Mouse (Mus musculus): Measurements from ENCODE around the gene Vrk3. TPM values are rescaled to one million over a fixed set of nuclear protein-coding genes. Genes with fewer than 3 reads are reported as not detected.

Vrk3 gene
- polyA plus RNA-seq, 1 experiment = 93.7 TPM

GRCm38 (mm10) chr7:44708574-44708973 is 39.6 kb upstream of the Vrk3 start, which contains the start of gene Izumo2:
Gene Izumo2 (plus strand): TSS chr7:44708742.
- Histone ChIP-seq H3K4me1 (ENCODE audit: control insufficient read depth, insufficient read depth, low read length) (no peaks in the 10 kb centered on the region), H3K27ac (ENCODE audit: insufficient read depth, low read depth, low read length) (no peak within 1 kb of the TSS), H3K27me3 (replicated peaks; ENCODE audit: control insufficient read depth, insufficient read depth, low read length) (no peaks in the 10 kb centered on the region), H3K36me3 (ENCODE audit: control insufficient read depth, insufficient read depth, low read length) (no peaks in the 10 kb centered on the region), H3K4me3 (ENCODE audit: insufficient read depth, low read depth, low read length) (no peak within 1 kb of the TSS)
- TF ChIP-seq POLR2A (IDR thresholded peaks at IDR 0.05; ENCODE audit: low read depth, low read length) (no peak), CTCF (conservative IDR thresholded peaks at IDR 0.05; ENCODE audit: insufficient read depth, insufficient read length, low read depth, low read length) (no peak)
- WGBS = 77% methylated on average over 14 of the region's 14 CpGs
- DNase-seq = no peak

- TF ChIP-seq POLR2A (IDR thresholded peaks at IDR 0.05; ENCODE audit: low read depth, low read length) (no peak), CTCF (conservative IDR thresholded peaks at IDR 0.05; ENCODE audit: insufficient read depth, insufficient read length, low read depth, low read length) (no peak)
- no peak overlapping the region for H3K27ac ChIP-seq (ENCODE audit: insufficient read depth, low read depth, low read length)
- no peaks in the 10 kb centered on the region for H3K4me1 ChIP-seq (ENCODE audit: control insufficient read depth, insufficient read depth, low read length)
- DNase-seq = no peak
- WGBS = 77% methylated on average over 5 of the region's 5 CpGs
- H3K4me3 ChIP-seq (ENCODE audit: insufficient read depth, low read depth, low read length) = no peak overlapping the region
- H3K36me3 ChIP-seq (ENCODE audit: control insufficient read depth, insufficient read depth, low read length) = no peaks in the 10 kb centered on the region
- H3K27me3 ChIP-seq (replicated peaks; ENCODE audit: control insufficient read depth, insufficient read depth, low read length) = no peaks in the 10 kb centered on the region
Measured at GRCm38 (mm10) chr7:44709881-44710280, 38.3 kb upstream of the Vrk3 start.

- H3K27ac ChIP-seq (ENCODE audit: insufficient read depth, low read depth, low read length) = no peak overlapping the region
- no peaks in the 10 kb centered on the region for H3K27me3 ChIP-seq (replicated peaks; ENCODE audit: control insufficient read depth, insufficient read depth, low read length)
- no peak for TF ChIP-seq POLR2A (IDR thresholded peaks at IDR 0.05; ENCODE audit: low read depth, low read length)
- TF ChIP-seq CTCF (conservative IDR thresholded peaks at IDR 0.05; ENCODE audit: insufficient read depth, insufficient read length, low read depth, low read length) = no peak
- 76% methylated on average over 5 of the region's 5 CpGs for WGBS
- DNase-seq = no peak
- H3K4me1 ChIP-seq (ENCODE audit: control insufficient read depth, insufficient read depth, low read length) = no peaks in the 10 kb centered on the region
- no peaks in the 10 kb centered on the region for H3K36me3 ChIP-seq (ENCODE audit: control insufficient read depth, insufficient read depth, low read length)
- no peak overlapping the region for H3K4me3 ChIP-seq (ENCODE audit: insufficient read depth, low read depth, low read length)
Measured at GRCm38 (mm10) chr7:44722058-44722457, 26.2 kb upstream of the Vrk3 start.

GRCm38 (mm10) chr7:44724316-44724715 is 23.9 kb upstream of the Vrk3 start:
- WGBS = 15% methylated on average over 7 of the region's 7 CpGs

GRCm38 (mm10) chr7:44726343-44726742 is 21.9 kb upstream of the Vrk3 start:
- Histone ChIP-seq H3K27ac (ENCODE audit: insufficient read depth, low read depth, low read length) (no peak overlapping the region), H3K27me3 (replicated peaks; ENCODE audit: control insufficient read depth, insufficient read depth, low read length) (no peaks in the 10 kb centered on the region), H3K4me1 (ENCODE audit: control insufficient read depth, insufficient read depth, low read length) (no peaks in the 10 kb centered on the region), H3K4me3 (ENCODE audit: insufficient read depth, low read depth, low read length) (no peak overlapping the region), H3K36me3 (ENCODE audit: control insufficient read depth, insufficient read depth, low read length) (no peaks in the 10 kb centered on the region)
- DNase-seq = no peak
- TF ChIP-seq POLR2A (IDR thresholded peaks at IDR 0.05; ENCODE audit: low read depth, low read length) = no peak
- no peak for TF ChIP-seq CTCF (conservative IDR thresholded peaks at IDR 0.05; ENCODE audit: insufficient read depth, insufficient read length, low read depth, low read length)
- WGBS = 57% methylated on average over 6 of the region's 6 CpGs

More at GRCm38 (mm10) chr7:44724316-44724715, 23.9 kb upstream of the Vrk3 start:
- Histone ChIP-seq H3K27ac (ENCODE audit: insufficient read depth, low read depth, low read length) (no peak overlapping the region), H3K4me3 (ENCODE audit: insufficient read depth, low read depth, low read length) (no peak overlapping the region), H3K36me3 (ENCODE audit: control insufficient read depth, insufficient read depth, low read length) (no peaks in the 10 kb centered on the region), H3K27me3 (replicated peaks; ENCODE audit: control insufficient read depth, insufficient read depth, low read length) (no peaks in the 10 kb centered on the region), H3K4me1 (ENCODE audit: control insufficient read depth, insufficient read depth, low read length) (no peaks in the 10 kb centered on the region)
- no peak for DNase-seq
- no peak for TF ChIP-seq POLR2A (IDR thresholded peaks at IDR 0.05; ENCODE audit: low read depth, low read length)
- peak; percentile 44 for TF ChIP-seq CTCF (conservative IDR thresholded peaks at IDR 0.05; ENCODE audit: insufficient read depth, insufficient read length, low read depth, low read length)

- TF ChIP-seq CTCF (conservative IDR thresholded peaks at IDR 0.05; ENCODE audit: insufficient read depth, insufficient read length, low read depth, low read length) = no peak
- TF ChIP-seq POLR2A (IDR thresholded peaks at IDR 0.05; ENCODE audit: low read depth, low read length) = no peak
- H3K4me1 ChIP-seq (ENCODE audit: control insufficient read depth, insufficient read depth, low read length) = no peaks in the 10 kb centered on the region
- 68% methylated on average over 5 of the region's 5 CpGs for WGBS
- no peak overlapping the region for H3K27ac ChIP-seq (ENCODE audit: insufficient read depth, low read depth, low read length)
- no peaks in the 10 kb centered on the region for H3K27me3 ChIP-seq (replicated peaks; ENCODE audit: control insufficient read depth, insufficient read depth, low read length)
- no peaks in the 10 kb centered on the region for H3K36me3 ChIP-seq (ENCODE audit: control insufficient read depth, insufficient read depth, low read length)
- no peak for DNase-seq
- no peak overlapping the region for H3K4me3 ChIP-seq (ENCODE audit: insufficient read depth, low read depth, low read length)
Measured at GRCm38 (mm10) chr7:44727151-44727550, 21.1 kb upstream of the Vrk3 start.

- H3K4me3 ChIP-seq (ENCODE audit: insufficient read depth, low read depth, low read length) = no peak overlapping the region
- H3K4me1 ChIP-seq (ENCODE audit: control insufficient read depth, insufficient read depth, low read length) = no peaks in the 10 kb centered on the region
- H3K36me3 ChIP-seq (ENCODE audit: control insufficient read depth, insufficient read depth, low read length) = no peaks in the 10 kb centered on the region
- TF ChIP-seq POLR2A (IDR thresholded peaks at IDR 0.05; ENCODE audit: low read depth, low read length) (no peak), CTCF (conservative IDR thresholded peaks at IDR 0.05; ENCODE audit: insufficient read depth, insufficient read length, low read depth, low read length) (no peak)
- no peak for DNase-seq
- H3K27me3 ChIP-seq (replicated peaks; ENCODE audit: control insufficient read depth, insufficient read depth, low read length) = no peaks in the 10 kb centered on the region
- WGBS = 88% methylated on average over 11 of the region's 11 CpGs
- no peak overlapping the region for H3K27ac ChIP-seq (ENCODE audit: insufficient read depth, low read depth, low read length)
Measured at GRCm38 (mm10) chr7:44728082-44728975, 19.9 kb upstream of the Vrk3 start.
